Comparison of ENCODE assay signal across 24 mouse cellular contexts in the genomic region with DNA sequence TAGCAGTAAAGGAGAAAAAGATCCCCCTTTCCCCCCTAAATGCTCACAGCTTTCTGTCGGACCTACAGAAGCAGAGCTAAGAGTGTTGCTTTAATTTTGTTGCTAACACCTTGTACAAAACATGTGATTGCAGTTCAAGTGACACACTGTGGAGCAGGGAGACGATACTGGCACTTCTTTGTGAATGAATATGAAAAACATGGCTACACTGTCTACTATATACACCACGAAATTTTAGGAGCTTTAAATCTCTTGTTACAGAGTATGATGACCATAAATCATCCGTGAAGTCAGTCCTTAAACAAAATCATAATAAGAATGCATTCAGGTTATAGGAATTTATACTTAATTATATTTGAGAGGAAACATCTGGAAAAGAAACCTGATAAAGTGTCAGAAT.
A peak's percentile ranks its signal among the peaks of the same experiment; 100 is the strongest.
DNase-seq lines count a peak whose midpoint lies in the region; ATAC-seq and TF ChIP-seq lines count a peak whose summit lies in the region.
"Had no signal": no experiment of that assay in that cellular context is flagged by ENCODE, and none has a peak within 500 bp of the region (broad histone marks: within the 10 kb centered on the region; RNA-seq: fewer than 3 reads in every experiment).

No protein-coding gene starts in this region.

- H3K27ac ChIP-seq in heart, embryonic 15.5 days: 0 out of 2 replicates have a peak overlapping the region, but pooled peaks have one; percentile 26
- H3K27ac ChIP-seq in embryonic facial prominence, embryonic 12.5 days: peak overlapping the region; percentile 31; the same call in 1 of the 2 replicates
- peak overlapping the region; percentile 79 for H3K27ac ChIP-seq in embryonic fibroblast, embryonic 13.5 days (ENCODE audit: insufficient read depth, low read length)
- H3K27ac ChIP-seq in cerebellum, adult 2 months (ENCODE audit: insufficient read depth, low read length): no peak overlapping the region
- H3K27ac ChIP-seq: embryonic facial prominence, embryonic 15.5 days; forebrain, embryonic 12.5 days; heart, adult 2 months; hindbrain, embryonic 12.5 days; hindbrain, embryonic 15.5 days had no signal

- H3K36me3 ChIP-seq in heart, embryonic 15.5 days: peaks cover 11% of the 10 kb centered on the region; the same call in 1 of the 2 replicates
- H3K36me3 ChIP-seq in embryonic facial prominence, embryonic 12.5 days: no peaks in the 10 kb centered on the region; the same call in 1 of the 2 replicates
- H3K36me3 ChIP-seq: forebrain, embryonic 12.5 days; hindbrain, embryonic 12.5 days had no signal

- 64% methylated on average over 4 of the region's 4 CpGs for WGBS in heart, embryonic 15.5 days
- 40% methylated on average over 4 of the region's 4 CpGs for WGBS in embryonic facial prominence, embryonic 12.5 days
- 84% methylated on average over 4 of the region's 4 CpGs for WGBS in cerebellum, adult 2 months

- no peak for ATAC-seq in heart, embryonic 15.5 days (replicated peaks; ENCODE audit: insufficient number of reproducible peaks, insufficient read depth, low FRiP score, low read depth)
- peak; percentile 69 for ATAC-seq in embryonic facial prominence, embryonic 12.5 days (ENCODE audit: insufficient number of reproducible peaks, insufficient read depth, low FRiP score, low TSS enrichment)
- ATAC-seq: activated CD4-positive, CD25-positive, alpha-beta regulatory T cell, adult 4 months; CD4-positive, CD25-positive, alpha-beta regulatory T cell, adult 4 months; forebrain, embryonic 16.5 days had no signal

- H3K4me3 ChIP-seq in heart, embryonic 15.5 days: no peak overlapping the region
- no peak overlapping the region for H3K4me3 ChIP-seq in embryonic facial prominence, embryonic 12.5 days
- no peak overlapping the region for H3K4me3 ChIP-seq in embryonic fibroblast, embryonic 13.5 days (ENCODE audit: insufficient read depth, low read length)
- H3K4me3 ChIP-seq in cerebellum, adult 2 months (replicated peaks; ENCODE audit: insufficient read depth, low read depth, low read length): no peak overlapping the region
- H3K4me3 ChIP-seq: embryonic facial prominence, embryonic 15.5 days; erythroblast, embryonic 14.5 days; forebrain, embryonic 12.5 days; heart, adult 2 months; hindbrain, embryonic 12.5 days; hindbrain, embryonic 15.5 days had no signal

- no peak overlapping the region for H3K9ac ChIP-seq in heart, embryonic 15.5 days
- no peak overlapping the region for H3K9ac ChIP-seq in embryonic facial prominence, embryonic 12.5 days
- H3K9ac ChIP-seq: embryonic facial prominence, embryonic 15.5 days; forebrain, embryonic 12.5 days; hindbrain, embryonic 12.5 days; hindbrain, embryonic 15.5 days had no signal

- peaks cover 13% of the 10 kb centered on the region for H3K4me1 ChIP-seq in heart, embryonic 15.5 days (replicated peaks)
- H3K4me1 ChIP-seq in embryonic facial prominence, embryonic 12.5 days: peaks cover 15% of the 10 kb centered on the region; the same call in 1 of the 2 replicates
- H3K4me1 ChIP-seq in embryonic fibroblast, embryonic 13.5 days (ENCODE audit: control insufficient read depth, insufficient read depth, low read length): peaks cover 18% of the 10 kb centered on the region
- H3K4me1 ChIP-seq in cerebellum, adult 2 months (ENCODE audit: control insufficient read depth, insufficient read depth, low read length): no peaks in the 10 kb centered on the region
- H3K4me1 ChIP-seq: forebrain, embryonic 12.5 days; hindbrain, embryonic 15.5 days had no signal

- H3K9me3 ChIP-seq in heart, embryonic 15.5 days (replicated peaks): no peaks in the 10 kb centered on the region
- no peaks in the 10 kb centered on the region for H3K9me3 ChIP-seq in embryonic facial prominence, embryonic 12.5 days
- H3K9me3 ChIP-seq: embryonic facial prominence, embryonic 15.5 days; forebrain, embryonic 12.5 days; hindbrain, embryonic 12.5 days; hindbrain, embryonic 15.5 days had no signal

- no peak for TF ChIP-seq CTCF in embryonic fibroblast, embryonic 13.5 days (IDR thresholded peaks at IDR 0.05; ENCODE audit: borderline replicate concordance, insufficient read depth, low read length)
- TF ChIP-seq CTCF in cerebellum, adult 2 months (IDR thresholded peaks at IDR 0.05; ENCODE audit: borderline replicate concordance, insufficient read depth, low read depth, low read length): no peak

- no peaks in the 10 kb centered on the region for H3K27me3 ChIP-seq in heart, embryonic 15.5 days
- no peaks in the 10 kb centered on the region for H3K27me3 ChIP-seq in embryonic facial prominence, embryonic 12.5 days
- no peaks in the 10 kb centered on the region for H3K27me3 ChIP-seq in cerebellum, adult 2 months (ENCODE audit: control insufficient read depth, insufficient read depth, low read length)
- H3K27me3 ChIP-seq: embryonic facial prominence, embryonic 15.5 days; forebrain, embryonic 12.5 days; hindbrain, embryonic 12.5 days; hindbrain, embryonic 15.5 days had no signal

- no peak for TF ChIP-seq POLR2A in embryonic fibroblast, embryonic 13.5 days (IDR thresholded peaks at IDR 0.05; ENCODE audit: low read depth, low read length)
- no peak for TF ChIP-seq POLR2A in cerebellum, adult 2 months (IDR thresholded peaks at IDR 0.05; ENCODE audit: borderline replicate concordance, insufficient read depth, low read length)

- no peak for DNase-seq in heart, adult 8-10 months (ENCODE audit: low spot score)
- no peak for DNase-seq in cerebellum, adult 2 months
- no peak for DNase-seq in lung, postnatal 4 days
- DNase-seq: adrenal gland, adult 8-10 months; adrenal gland, postnatal 25 days; cerebellum, adult 11-12 months; cerebellum, adult 9-10 months; cerebellum, postnatal 14 days; gastrocnemius, postnatal 10 days; gastrocnemius, postnatal 36 days; heart, adult 2 months; heart, postnatal 14 days had no signal

- H3K4me2 ChIP-seq in heart, embryonic 15.5 days: no peak overlapping the region
- H3K4me2 ChIP-seq in embryonic facial prominence, embryonic 12.5 days (replicated peaks): no peak overlapping the region
- H3K4me2 ChIP-seq: embryonic facial prominence, embryonic 15.5 days; forebrain, embryonic 12.5 days; heart, embryonic 11.5 days; hindbrain, embryonic 12.5 days; hindbrain, embryonic 15.5 days had no signal
